Mouse (Mus musculus): ENCODE data around the gene Klhl42. TPM values are rescaled to one million over a fixed set of nuclear protein-coding genes. Genes with fewer than 3 reads are reported as not detected.

The Klhl42 gene
- total RNA-seq, 1 experiment: 9.1 TPM

DNA sequence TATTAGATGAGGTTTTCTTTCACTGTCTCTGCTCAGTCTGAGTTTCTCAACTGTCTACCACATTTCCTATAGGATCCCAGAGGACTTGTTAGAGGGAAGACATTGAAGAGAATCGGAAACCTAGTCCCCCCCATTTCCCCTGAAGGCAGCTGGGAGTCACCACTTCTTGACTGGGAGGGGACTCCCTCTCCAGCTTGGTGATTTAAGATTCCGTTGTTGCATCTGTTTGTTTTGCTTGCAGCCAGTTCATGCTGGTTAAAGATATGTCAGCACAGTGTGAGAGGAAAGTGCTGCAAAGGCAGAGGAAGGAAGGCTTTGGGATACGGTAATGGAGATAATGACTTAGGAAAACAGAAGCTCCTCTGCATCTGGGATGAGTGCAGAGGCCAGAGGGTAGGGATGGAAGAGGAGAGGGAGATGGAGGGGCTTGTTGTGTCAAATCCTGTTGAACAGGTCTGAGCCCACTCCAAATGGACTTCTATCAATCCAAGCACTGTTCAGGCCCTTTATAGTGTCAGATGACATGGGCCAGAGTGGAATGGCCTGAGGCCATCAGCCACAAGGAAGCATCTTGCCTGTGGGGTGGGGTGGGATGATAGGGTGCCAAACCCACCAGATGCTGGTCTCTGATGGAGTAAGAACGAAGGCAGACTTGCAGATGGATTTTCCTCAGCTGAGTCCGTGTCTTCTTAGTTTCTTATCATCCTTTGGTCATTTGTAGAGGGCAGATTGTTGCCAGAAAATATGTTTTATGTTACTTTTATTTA lies 70.8 kb downstream of the Klhl42 start:
- TF ChIP-seq ZC3H11A (IDR thresholded peaks at IDR 0.05; ENCODE audit: borderline replicate concordance, low read depth, low read length): no peak
- no peak for TF ChIP-seq ZNF384 (IDR thresholded peaks at IDR 0.05; ENCODE audit: low read depth, low read length)
- TF ChIP-seq HCFC1 (IDR thresholded peaks at IDR 0.05; ENCODE audit: borderline replicate concordance, insufficient read depth, low read length): no peak
- no peak for TF ChIP-seq CHD2 (IDR thresholded peaks at IDR 0.05; ENCODE audit: low read depth, low read length)
- TF ChIP-seq MAFK (IDR thresholded peaks at IDR 0.05; ENCODE audit: insufficient read depth, low read depth, low read length): no peak
- DNase-seq (ENCODE audit: low read depth, low spot score): no peak
- Histone ChIP-seq H3K9me3 (ENCODE audit: control insufficient read depth, insufficient read depth, low read depth, low read length) (no peaks in the 10 kb centered on the region), H3K4me3 (ENCODE audit: insufficient read depth in 1 of 2, low read depth in 1 of 2, low read length in 2 of 2, poor library complexity in 1 of 2, severe bottlenecking in 1 of 2) (no peak overlapping the region), H3K4me1 (ENCODE audit: control insufficient read depth in 2 of 2, insufficient read depth in 2 of 2, low read length in 2 of 2, poor library complexity in 1 of 2) (no peaks in the 10 kb centered on the region), H3K36me3 (ENCODE audit: control insufficient read depth, insufficient read depth, low read length, poor library complexity, severe bottlenecking) (no peaks in the 10 kb centered on the region), H3K27ac (ENCODE audit: insufficient read depth, low read depth, low read length, poor library complexity, severe bottlenecking) (no peak overlapping the region), H3K9ac (ENCODE audit: insufficient read depth, low read depth, low read length, poor library complexity, severe bottlenecking) (no peak overlapping the region)
- in situ Hi-C loops (cut with MboI; ENCODE audit: low sequenced_read_pairs in 2 of 2, unreplicated experiment in 2 of 2): no loop called here

Other genes with a start within 250 kb of the Klhl42 start
- not detected in 2 replicates for gene Smco2, start 241.3 kb upstream of the Klhl42 start, total RNA-seq (2012; rRNA removed)
- 30.1 and 39.9 TPM in 2 replicates for gene Ppfibp1, start 202.9 kb upstream of the Klhl42 start, total RNA-seq (2012; rRNA removed)
- 0.11 and 0.22 TPM in 2 replicates for gene 1700034J05Rik, start 137.0 kb upstream of the Klhl42 start, total RNA-seq (2012; rRNA removed)
- gene Rep15, start 58.8 kb upstream of the Klhl42 start, total RNA-seq (2012; rRNA removed): 0.80 and 1.6 TPM in 2 replicates
- gene Mrps35, start 48.6 kb upstream of the Klhl42 start, total RNA-seq (2012; rRNA removed): 63.4 and 74.7 TPM in 2 replicates
- 0.80 and 1.5 TPM in 2 replicates for gene Mansc4, start 4.3 kb upstream of the Klhl42 start, total RNA-seq (2012; rRNA removed)
- not detected in 2 replicates for gene Pthlh, start 172.8 kb downstream of the Klhl42 start, total RNA-seq (2012; rRNA removed)